Mouse (Mus musculus) CH12.LX (cell line): ENCODE measurements around the gene Cfap45. TPM values are rescaled to one million over a fixed set of nuclear protein-coding genes. Genes with fewer than 3 reads are reported as not detected.

Experiments
- DNase-seq: peaks from one replicate; pipeline ENCODE4 v3.0.0-alpha.2; 2013; ENCODE audit errors: extremely low read depth
- H3K27ac ChIP-seq: 2 replicates; pipeline ENCODE4 v1.5.1; 2012; ENCODE audit warnings: low read depth, mild to moderate bottlenecking, control low read depth, moderate library complexity; ENCODE audit not compliant: insufficient read depth
- H3K27me3 ChIP-seq: replicated peaks from 2 replicates; pipeline ENCODE3; 2012; ENCODE audit warnings: inconsistent platforms
- H3K36me3 ChIP-seq, 2 experiments: replicated peaks in 1 of 2; 2 replicates each; pipeline versions ENCODE3 to v1.6.1; 2012; ENCODE audit warnings: inconsistent platforms in 1 of 2, low read length in 1 of 2, mild to moderate bottlenecking in 1 of 2, mixed read lengths in 1 of 2, moderate library complexity in 1 of 2; ENCODE audit not compliant: control insufficient read depth in 1 of 2, insufficient read depth in 1 of 2
- H3K4me1 ChIP-seq, 2 experiments: 2 replicates each; pipeline ENCODE4 v1.6.1; 2012; ENCODE audit warnings: inconsistent platforms in 1 of 2, moderate library complexity in 1 of 2; ENCODE audit not compliant: insufficient read depth in 2 of 2, control insufficient read depth in 1 of 2
- H3K4me2 ChIP-seq: 2 replicates; pipeline ENCODE4 v1.6.1; 2012; ENCODE audit warnings: low read depth, mild to moderate bottlenecking, control low read depth; ENCODE audit not compliant: poor library complexity, insufficient read depth, severe bottlenecking
- H3K4me3 ChIP-seq, 3 experiments: fragments of 150-350 bp in 1 of 3; sonication (generic) in 1 of 3; replicated peaks in 1 of 3; 2 replicates each; pipeline versions ENCODE3 to v1.5.1; 2011 to 2012; ENCODE audit warnings: low read depth in 2 of 3, low read length in 2 of 3, mild to moderate bottlenecking in 2 of 3, moderate library complexity in 2 of 3, control low read depth in 1 of 3, improper control_type of control experiment in 1 of 3, inconsistent platforms in 1 of 3, mixed read lengths in 1 of 3; ENCODE audit not compliant: poor library complexity in 1 of 3
- H3K79me2 ChIP-seq: replicated peaks from 2 replicates; pipeline ENCODE4 v1.6.1; 2012; ENCODE audit warnings: mild to moderate bottlenecking, moderate library complexity; ENCODE audit not compliant: control insufficient read depth, poor library complexity, insufficient read depth, severe bottlenecking; ENCODE audit errors: extremely low read depth
- H3K9ac ChIP-seq: 2 replicates; pipeline ENCODE4 v1.6.1; 2012; ENCODE audit warnings: low read depth, mild to moderate bottlenecking, control low read depth, moderate library complexity; ENCODE audit not compliant: insufficient read depth
- H3K9me3 ChIP-seq: replicated peaks from 2 replicates; pipeline ENCODE3; 2012; ENCODE audit warnings: low read length, inconsistent platforms, mixed read lengths
- CHD2 ChIP-seq: IDR thresholded peaks from 2 replicates; pipeline ENCODE4 v1.6.1; 2011; ENCODE audit warnings: low read length, improper control_type of control experiment
- E2F4 ChIP-seq: IDR thresholded peaks from 2 replicates; pipeline ENCODE4 v1.6.1; 2011; ENCODE audit warnings: low read depth, low read length, improper control_type of control experiment; ENCODE audit not compliant: insufficient replicate concordance
- ELF1 ChIP-seq: IDR thresholded peaks from 2 replicates; pipeline ENCODE4 v1.6.1; 2014; ENCODE audit warnings: low read depth, mild to moderate bottlenecking, inconsistent platforms, low read length, improper control_type of control experiment
- EP300 ChIP-seq: IDR thresholded peaks from 2 replicates; pipeline ENCODE4 v1.6.1; 2011; ENCODE audit warnings: low read length, improper control_type of control experiment
- ETS1 ChIP-seq: conservative IDR thresholded peaks from 2 replicates; pipeline ENCODE4 v1.6.1; 2012; ENCODE audit warnings: low read depth, mild to moderate bottlenecking, inconsistent platforms, low read length, improper control_type of control experiment, moderate library complexity
- GABPA ChIP-seq: IDR thresholded peaks from 2 replicates; pipeline ENCODE4 v1.6.1; 2012; ENCODE audit warnings: low read depth, low read length, improper control_type of control experiment, inconsistent platforms; ENCODE audit not compliant: insufficient replicate concordance
- HCFC1 ChIP-seq: IDR thresholded peaks from 2 replicates; pipeline ENCODE4 v1.6.1; 2012; ENCODE audit warnings: low read depth, mild to moderate bottlenecking, inconsistent platforms, low read length, improper control_type of control experiment
- IRF4 ChIP-seq: IDR thresholded peaks from 2 replicates; pipeline ENCODE4 v1.6.1; 2014; ENCODE audit warnings: low read depth, mild to moderate bottlenecking, inconsistent platforms, low read length, improper control_type of control experiment
- JUND ChIP-seq: conservative IDR thresholded peaks from 2 replicates; pipeline ENCODE4 v1.6.1; 2011; ENCODE audit warnings: low read depth, low read length, improper control_type of control experiment
- MAX ChIP-seq: IDR thresholded peaks from 2 replicates; pipeline ENCODE4 v1.6.1; 2011; ENCODE audit warnings: low read length, improper control_type of control experiment
- MEF2A ChIP-seq: IDR thresholded peaks from 2 replicates; pipeline ENCODE4 v1.6.1; 2014; ENCODE audit warnings: low read depth, mild to moderate bottlenecking, inconsistent platforms, low read length, improper control_type of control experiment, borderline replicate concordance
- MYC ChIP-seq: IDR thresholded peaks from 2 replicates; pipeline ENCODE4 v1.6.1; 2011; ENCODE audit warnings: low read depth, mild to moderate bottlenecking, improper control_type of control experiment, low read length
- NELFE ChIP-seq: IDR thresholded peaks from 2 replicates; pipeline ENCODE4 v1.6.1; 2011; ENCODE audit warnings: low read depth, low read length, improper control_type of control experiment
- NRF1 ChIP-seq: IDR thresholded peaks from 2 replicates; pipeline ENCODE4 v1.6.1; 2014; ENCODE audit warnings: low read depth, mild to moderate bottlenecking, inconsistent platforms, low read length, improper control_type of control experiment, moderate library complexity
- POLR2A ChIP-seq: IDR thresholded peaks from 2 replicates; pipeline ENCODE4 v1.6.1; 2011; ENCODE audit warnings: low read depth, mild to moderate bottlenecking, improper control_type of control experiment, low read length
- POLR2AphosphoS2 ChIP-seq: IDR thresholded peaks from 2 replicates; pipeline ENCODE4 v1.6.1; 2011; ENCODE audit warnings: low read depth, low read length, improper control_type of control experiment
- RCOR1 ChIP-seq: conservative IDR thresholded peaks from 2 replicates; pipeline ENCODE4 v1.6.1; 2012; ENCODE audit warnings: low read depth, mild to moderate bottlenecking, inconsistent platforms, low read length, improper control_type of control experiment
- SIN3A ChIP-seq: IDR thresholded peaks from 2 replicates; pipeline ENCODE4 v1.6.1; 2012; ENCODE audit warnings: low read length, improper control_type of control experiment, inconsistent platforms
- SMC3 ChIP-seq: IDR thresholded peaks from 2 replicates; pipeline ENCODE4 v1.6.1; 2011; ENCODE audit warnings: low read depth, low read length, improper control_type of control experiment
- TBP ChIP-seq: conservative IDR thresholded peaks from 2 replicates; pipeline ENCODE4 v1.6.1; 2011; ENCODE audit warnings: low read depth, low read length, improper control_type of control experiment
- TCF12 ChIP-seq: IDR thresholded peaks from 2 replicates; pipeline ENCODE4 v1.6.1; 2014; ENCODE audit warnings: low read depth, mild to moderate bottlenecking, inconsistent platforms, low read length, improper control_type of control experiment
- UBTF ChIP-seq: IDR thresholded peaks from 2 replicates; pipeline ENCODE4 v1.6.1; 2012; ENCODE audit warnings: low read depth, mild to moderate bottlenecking, inconsistent platforms, low read length, improper control_type of control experiment, moderate library complexity
- ZC3H11A ChIP-seq: IDR thresholded peaks from 2 replicates; pipeline ENCODE4 v1.6.1; 2012; ENCODE audit warnings: low read depth, mild to moderate bottlenecking, inconsistent platforms, low read length, improper control_type of control experiment
- ZKSCAN1 ChIP-seq: IDR thresholded peaks from 2 replicates; pipeline ENCODE4 v1.6.1; 2012; ENCODE audit warnings: low read depth, inconsistent platforms, low read length, improper control_type of control experiment, borderline replicate concordance
- ZMIZ1 ChIP-seq: IDR thresholded peaks from 2 replicates; pipeline ENCODE4 v1.6.1; 2012; ENCODE audit warnings: low read depth, mild to moderate bottlenecking, inconsistent platforms, low read length, improper control_type of control experiment
- dilution Hi-C: fragments of 300-500 bp; cut with MboI; formaldehyde crosslinking; loops from 2 replicates; pipeline ENCODE4 v1.14.3; 2020; ENCODE audit warnings: low sequenced_read_pairs; ENCODE audit not compliant: extremely low pct_unique_long_range_greater_than_20kb, extremely low pct_ligation_motif_present
- in situ Hi-C: fragments of 300-500 bp; cut with MboI; formaldehyde crosslinking; loops from 3 replicates; pipeline ENCODE4 v1.14.3; 2019; ENCODE audit warnings: low sequenced_read_pairs, low pct_ligation_motif_present, low pct_unique_long_range_greater_than_20kb, mixed read lengths
- polyA plus RNA-seq: library from polyadenylated mRNA; unstranded; fragments of >175 nt; gene quantifications from 2 replicates; pipeline ENCODE4 v1.2.1, GENCODE M21; 2012; ENCODE audit warnings: low read depth; ENCODE audit not compliant: insufficient read length
- total RNA-seq, 2 experiments: library from RNA; depleted of rRNA; stranded (reverse); fragments of 300-350 nt in 1 of 2; fragments of >200 nt in 1 of 2; gene quantifications; 2 replicates each; pipeline ENCODE4 v1.2.3; 2012 to 2014

Gene Cfap45
- total and polyA plus RNA-seq, 3 experiments = not detected

DNA sequence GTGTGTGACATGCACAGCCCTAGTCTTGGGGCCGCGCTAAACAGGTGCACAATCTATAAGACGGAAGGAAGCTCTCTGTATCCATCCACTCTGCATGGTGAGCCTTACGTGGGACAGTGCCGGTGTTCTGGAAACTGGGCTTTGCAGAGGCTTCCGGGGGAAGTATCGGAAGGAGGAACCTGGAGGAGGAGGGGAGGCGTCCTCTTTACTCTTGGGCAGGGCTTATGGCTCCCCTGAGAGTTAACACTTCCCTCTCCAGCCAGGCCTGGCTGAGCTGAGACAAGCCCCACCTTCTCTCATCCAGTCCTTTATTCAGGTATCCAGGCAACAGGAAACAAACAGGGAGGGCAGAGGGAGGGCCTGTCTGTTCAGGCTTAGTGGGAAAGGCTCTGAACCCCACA lies 29.9 kb downstream of the Cfap45 start:
- peak overlapping the region; percentile 65 to 69 (median 66) for H3K4me3 ChIP-seq
- TF ChIP-seq ELF1 (peak; percentile 84), MEF2A (0 out of 2 replicates have a peak, but pooled peaks have one; percentile 26), GABPA (no peak), ETS1 (no peak), POLR2AphosphoS2 (no peak), ZKSCAN1 (no peak), MAX (no peak), EP300 (peak; percentile 44; the same call in 1 of the 2 replicates), IRF4 (no peak; the same call in 1 of the 2 replicates), NELFE (peak; percentile 51; the same call in 1 of the 2 replicates), NRF1 (no peak), TCF12 (peak; percentile 39; the same call in 1 of the 2 replicates), POLR2A (peak; percentile 69), MYC (no peak), TBP (0 out of 2 replicates have a peak, but pooled peaks have one; percentile 31), HCFC1 (peak; percentile 65), SIN3A (peak; percentile 64; the same call in 1 of the 2 replicates), SMC3 (no peak), UBTF (no peak), CHD2 (peak; percentile 49; the same call in 1 of the 2 replicates), JUND (no peak), E2F4 (no peak)
- peaks cover 8 to 35% of the 10 kb centered on the region in 2 experiments for H3K4me1 ChIP-seq
- dilution Hi-C loops = no loop called here
- in situ Hi-C loops = loop anchor here (5.0 kb wide), 1 partner anchor 37 kb away; no protein-coding TSS in a partner anchor
- H3K36me3 ChIP-seq = no peaks in the 10 kb centered on the region
- no peaks in the 10 kb centered on the region for H3K9me3 ChIP-seq
- no peak overlapping the region for H3K27ac ChIP-seq
- peaks cover 10% of the 10 kb centered on the region for H3K27me3 ChIP-seq
- peak overlapping the region; percentile 87 for H3K4me2 ChIP-seq
- H3K79me2 ChIP-seq = no peaks in the 10 kb centered on the region
- peak overlapping the region; percentile 47 for H3K9ac ChIP-seq
- peak; percentile 92 for DNase-seq

GRCm38 (mm10) chr1:172551009-172551408 lies 30.4 kb downstream of the Cfap45 start:
- H3K27me3 ChIP-seq = peaks cover 13% of the 10 kb centered on the region
- H3K27ac ChIP-seq = no peak overlapping the region
- dilution Hi-C loops = no loop called here
- no peaks in the 10 kb centered on the region for H3K36me3 ChIP-seq
- peak overlapping the region; percentile 87 for H3K4me2 ChIP-seq
- DNase-seq = no peak
- in situ Hi-C loops = loop anchor here (5.0 kb wide), 1 partner anchor 36 kb away; no protein-coding TSS in a partner anchor
- H3K4me1 ChIP-seq = peaks cover 8 to 35% of the 10 kb centered on the region in 2 experiments
- no peaks in the 10 kb centered on the region for H3K9me3 ChIP-seq
- no peaks in the 10 kb centered on the region for H3K79me2 ChIP-seq
- 0 out of 2 replicates have a peak overlapping the region, but pooled peaks have one; percentile 11 for H3K9ac ChIP-seq
- TF ChIP-seq TBP (no peak), RCOR1 (no peak), IRF4 (no peak), NRF1 (no peak), ZC3H11A (no peak), ZMIZ1 (no peak)
- peak overlapping the region; percentile 65 to 69 (median 66) for H3K4me3 ChIP-seq
